Mouse (Mus musculus): ENCODE results near the gene Asb8. TPM values are rescaled to one million over a fixed set of nuclear protein-coding genes. Genes with fewer than 3 reads are reported as not detected.

The Asb8 gene
- polyA plus RNA-seq (2014; fragmentation: Illumina TruSeq; extraction: RNeasy Lipid Tissue Mini Kit (QIAGEN cat#74804); ENCODE audit: insufficient read depth, low read depth, low replicate concordance) = 16.7 TPM

GRCm38 (mm10) chr15:98165525-98165924, at the start of gene Asb8:
Asb8 (minus strand) TSS chr15:98165625.

GRCm38 (mm10) chr15:98195442-98195841, 30.0 kb upstream of the Asb8 start, which contains the start of gene Olfr288:
Olfr288 (minus strand) TSS chr15:98195542.

GRCm38 (mm10) chr15:98166963-98167644, 1.7 kb upstream of the Asb8 start, which contains the start of gene Ccdc184:
Ccdc184 (plus strand) TSS chr15:98167158.

GRCm38 (mm10) chr15:98093121-98094011, 72.1 kb downstream of the Asb8 start, which contains the start of gene Senp1:
Senp1 (minus strand) TSS chr15:98093744.

GRCm38 (mm10) chr15:98092372-98093120, 72.9 kb downstream of the Asb8 start, which contains the start of gene Pfkm:
Pfkm (plus strand) TSS chr15:98092589.

Other genes starting within 250 kb of the Asb8 start
- 22.5 TPM for gene Tmem106c, start 201.4 kb downstream of the Asb8 start, polyA plus RNA-seq (2014; fragmentation: Illumina TruSeq; extraction: RNeasy Lipid Tissue Mini Kit (QIAGEN cat#74804); ENCODE audit: insufficient read depth, low read depth, low replicate concordance)
- 0.04 TPM for gene Col2a1, start 160.9 kb downstream of the Asb8 start, polyA plus RNA-seq (2014; fragmentation: Illumina TruSeq; extraction: RNeasy Lipid Tissue Mini Kit (QIAGEN cat#74804); ENCODE audit: insufficient read depth, low read depth, low replicate concordance)
- 14.2 TPM for gene Pfkm, start 73.0 kb downstream of the Asb8 start, polyA plus RNA-seq (2014; fragmentation: Illumina TruSeq; extraction: RNeasy Lipid Tissue Mini Kit (QIAGEN cat#74804); ENCODE audit: insufficient read depth, low read depth, low replicate concordance)
- 8.0 TPM for gene Senp1, start 71.9 kb downstream of the Asb8 start, polyA plus RNA-seq (2014; fragmentation: Illumina TruSeq; extraction: RNeasy Lipid Tissue Mini Kit (QIAGEN cat#74804); ENCODE audit: insufficient read depth, low read depth, low replicate concordance)
- 2.8 TPM for gene Ccdc184, start 1.5 kb upstream of the Asb8 start, polyA plus RNA-seq (2014; fragmentation: Illumina TruSeq; extraction: RNeasy Lipid Tissue Mini Kit (QIAGEN cat#74804); ENCODE audit: insufficient read depth, low read depth, low replicate concordance)
- not detected for gene Olfr288, start 29.9 kb upstream of the Asb8 start, polyA plus RNA-seq (2014; fragmentation: Illumina TruSeq; extraction: RNeasy Lipid Tissue Mini Kit (QIAGEN cat#74804); ENCODE audit: insufficient read depth, low read depth, low replicate concordance)
- gene Gm44579, start 55.4 kb upstream of the Asb8 start, polyA plus RNA-seq (2014; fragmentation: Illumina TruSeq; extraction: RNeasy Lipid Tissue Mini Kit (QIAGEN cat#74804); ENCODE audit: insufficient read depth, low read depth, low replicate concordance) = not detected
- gene Olfr287, start 55.4 kb upstream of the Asb8 start, polyA plus RNA-seq (2014; fragmentation: Illumina TruSeq; extraction: RNeasy Lipid Tissue Mini Kit (QIAGEN cat#74804); ENCODE audit: insufficient read depth, low read depth, low replicate concordance) = not detected
- gene Olfr286, start 68.8 kb upstream of the Asb8 start, polyA plus RNA-seq (2014; fragmentation: Illumina TruSeq; extraction: RNeasy Lipid Tissue Mini Kit (QIAGEN cat#74804); ENCODE audit: insufficient read depth, low read depth, low replicate concordance) = not detected
- gene H1fnt, start 91.7 kb upstream of the Asb8 start, polyA plus RNA-seq (2014; fragmentation: Illumina TruSeq; extraction: RNeasy Lipid Tissue Mini Kit (QIAGEN cat#74804); ENCODE audit: insufficient read depth, low read depth, low replicate concordance) = not detected
- gene Zfp641, start 130.5 kb upstream of the Asb8 start, polyA plus RNA-seq (2014; fragmentation: Illumina TruSeq; extraction: RNeasy Lipid Tissue Mini Kit (QIAGEN cat#74804); ENCODE audit: insufficient read depth, low read depth, low replicate concordance) = 6.0 TPM
- not detected for gene Olfr285, start 151.7 kb upstream of the Asb8 start, polyA plus RNA-seq (2014; fragmentation: Illumina TruSeq; extraction: RNeasy Lipid Tissue Mini Kit (QIAGEN cat#74804); ENCODE audit: insufficient read depth, low read depth, low replicate concordance)
- not detected for gene Olfr284, start 175.4 kb upstream of the Asb8 start, polyA plus RNA-seq (2014; fragmentation: Illumina TruSeq; extraction: RNeasy Lipid Tissue Mini Kit (QIAGEN cat#74804); ENCODE audit: insufficient read depth, low read depth, low replicate concordance)
- not detected for gene Olfr283, start 215.3 kb upstream of the Asb8 start, polyA plus RNA-seq (2014; fragmentation: Illumina TruSeq; extraction: RNeasy Lipid Tissue Mini Kit (QIAGEN cat#74804); ENCODE audit: insufficient read depth, low read depth, low replicate concordance)